Mouse (Mus musculus): Measurements from ENCODE around the gene Elovl5.
A peak's percentile ranks its signal among the peaks of the same experiment; 100 is the strongest.

Elovl5 gene

DNA sequence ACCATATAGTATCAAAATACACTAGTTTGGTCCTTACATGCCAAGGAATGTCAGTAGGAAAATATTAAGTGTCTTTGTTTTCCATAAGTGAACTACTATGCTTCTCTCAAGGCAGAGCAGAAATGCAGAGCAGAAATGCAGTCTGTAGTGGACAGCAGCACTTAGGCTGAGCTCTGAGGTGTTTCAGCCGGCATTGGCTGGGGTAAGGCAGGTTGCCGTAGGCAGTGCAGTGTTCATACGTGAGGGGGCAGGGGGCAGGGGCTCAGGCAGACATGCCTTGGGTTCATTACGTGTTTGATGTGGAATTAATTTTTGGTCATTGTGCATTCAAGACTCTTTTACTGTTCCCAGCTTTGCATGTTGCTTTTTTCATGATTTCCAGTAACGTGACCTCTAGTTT is 12.1 kb downstream of the Elovl5 start:
- DNase-seq, result no peak

DNA sequence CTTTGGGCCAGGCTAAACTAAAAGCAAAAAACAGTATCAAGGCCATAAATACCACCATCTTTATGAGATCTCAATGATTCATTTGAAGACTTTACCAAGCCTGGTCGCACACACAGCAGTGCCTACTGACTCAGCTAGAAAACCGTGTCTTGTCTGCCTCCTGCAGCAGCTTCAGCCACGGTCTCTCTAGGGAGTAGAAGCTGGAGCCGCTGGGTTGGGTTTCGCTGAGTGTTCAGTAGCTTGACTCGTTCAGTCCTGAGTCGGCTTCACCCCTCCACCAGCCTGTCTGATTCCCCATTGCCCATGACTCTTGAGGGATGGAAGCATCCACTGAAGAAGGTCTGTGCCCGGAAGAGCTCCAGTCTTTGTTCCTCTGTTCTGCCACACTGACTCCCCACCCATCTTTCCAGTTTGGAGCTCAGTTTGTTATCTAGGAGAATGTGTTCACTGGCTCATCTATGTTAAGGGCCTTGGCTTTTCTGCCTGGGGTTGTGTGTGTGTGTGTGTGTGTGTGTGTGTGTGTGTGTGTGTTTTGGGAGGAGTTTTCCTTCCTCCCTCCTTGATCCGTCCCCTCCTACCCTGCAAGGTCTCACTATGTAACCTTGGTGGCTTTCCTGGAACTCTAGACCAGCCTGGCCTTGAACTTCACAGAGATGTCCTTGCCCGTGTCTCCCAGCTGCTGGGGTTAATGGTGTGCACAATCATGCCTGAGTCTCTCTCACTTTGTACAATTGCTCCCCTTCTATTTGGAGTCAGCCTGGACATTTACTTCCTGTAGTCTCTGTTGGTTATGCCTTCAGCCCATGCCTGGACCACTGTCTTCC is 13.1 kb downstream of the Elovl5 start:
- DNase-seq, result no peak

DNA sequence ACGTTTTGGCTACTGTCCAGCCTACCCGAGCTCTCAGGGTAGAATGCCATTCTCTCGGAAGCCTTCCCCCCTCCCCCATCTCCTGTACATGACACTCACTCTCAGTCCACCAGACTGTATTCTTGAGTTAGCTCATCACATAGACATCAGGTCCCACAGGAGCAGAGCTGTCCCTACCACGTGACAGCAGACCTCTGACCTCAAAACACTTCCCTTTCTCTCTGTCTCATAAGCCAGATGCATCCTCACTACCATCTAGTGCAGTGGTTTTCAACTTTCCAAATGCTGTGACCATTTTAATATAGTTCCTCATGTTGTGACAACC is 13.7 kb downstream of the Elovl5 start:
- peak; percentile 54 for DNase-seq

DNA sequence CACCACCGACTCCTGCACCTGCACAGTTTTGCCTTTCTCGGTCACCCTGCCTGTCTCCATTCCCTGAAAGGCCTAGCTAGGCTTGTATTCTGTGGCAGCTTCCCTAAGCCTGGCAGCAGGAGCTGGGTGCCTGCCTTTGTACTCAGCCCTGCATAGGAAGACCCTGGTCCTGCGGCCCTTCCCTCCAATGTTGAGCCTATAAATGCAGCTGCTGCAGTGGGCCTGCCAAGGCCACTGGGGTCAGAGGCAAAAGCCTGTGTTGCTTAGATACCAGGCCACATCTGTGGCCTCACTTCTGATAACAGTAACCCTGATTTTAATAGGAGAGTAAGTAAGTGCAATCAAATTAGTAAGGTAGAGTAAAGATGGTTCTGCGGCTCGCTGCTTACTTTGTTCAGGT is 14.6 kb downstream of the Elovl5 start:
- DNase-seq, result no peak

DNA sequence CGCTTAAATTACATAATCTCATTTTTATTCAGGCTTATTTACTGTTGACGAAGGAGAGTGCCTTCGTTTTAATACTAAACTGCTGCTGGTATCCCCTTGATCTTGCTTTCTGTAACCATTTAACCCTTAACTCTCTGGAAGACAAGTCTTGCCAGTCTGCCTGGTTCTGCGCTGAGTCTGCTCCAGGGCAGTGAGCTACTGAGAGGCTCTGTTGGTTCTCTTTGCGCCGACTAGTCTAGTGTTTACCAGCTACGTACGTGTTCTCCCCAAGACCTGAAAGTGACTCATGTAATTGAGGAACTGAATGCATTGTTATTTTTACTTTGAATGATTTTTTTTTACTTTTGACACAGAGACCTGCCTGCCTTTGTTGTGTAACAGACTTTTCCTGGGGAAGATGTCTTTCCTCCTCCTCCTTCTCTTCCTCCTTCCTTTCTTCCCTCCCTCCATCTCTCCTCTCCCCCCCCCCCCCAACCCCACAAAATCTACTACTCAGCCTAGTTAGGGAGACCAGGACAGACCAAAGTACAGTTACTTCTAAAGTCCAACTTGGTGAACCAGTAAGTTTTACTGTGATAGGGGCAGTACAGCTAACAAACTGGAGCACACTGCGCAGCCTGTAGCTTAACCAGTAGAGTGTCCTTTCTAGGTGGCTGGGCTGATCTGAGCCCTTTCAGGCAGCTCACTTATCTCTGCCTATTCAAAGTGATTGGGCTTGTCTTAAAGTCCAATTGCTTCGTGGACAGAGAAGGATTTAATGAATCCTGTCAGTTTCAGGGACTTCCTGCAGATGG is 18.9 kb downstream of the Elovl5 start:
- DNase-seq, result no peak

DNA sequence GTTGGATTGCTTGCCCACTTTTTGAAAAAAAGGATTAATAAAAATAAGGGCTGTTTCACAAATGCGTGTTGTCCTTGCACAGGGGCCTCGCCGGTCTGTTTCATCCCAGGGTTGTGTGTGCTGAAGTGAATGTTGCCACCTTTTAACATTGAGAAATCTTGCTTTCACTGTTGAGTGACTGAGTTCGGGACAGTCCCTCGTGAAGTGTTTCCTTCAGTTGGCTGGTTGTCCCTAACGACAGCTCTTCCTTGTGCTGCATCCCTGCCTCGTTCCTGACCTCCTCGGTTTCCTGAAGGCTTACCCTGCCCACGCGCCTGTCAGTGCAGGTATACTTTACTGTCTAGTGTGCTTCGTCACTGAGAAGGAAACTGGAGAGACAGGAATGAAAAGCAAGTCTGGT is 20.7 kb downstream of the Elovl5 start:
- DNase-seq, result no peak

DNA sequence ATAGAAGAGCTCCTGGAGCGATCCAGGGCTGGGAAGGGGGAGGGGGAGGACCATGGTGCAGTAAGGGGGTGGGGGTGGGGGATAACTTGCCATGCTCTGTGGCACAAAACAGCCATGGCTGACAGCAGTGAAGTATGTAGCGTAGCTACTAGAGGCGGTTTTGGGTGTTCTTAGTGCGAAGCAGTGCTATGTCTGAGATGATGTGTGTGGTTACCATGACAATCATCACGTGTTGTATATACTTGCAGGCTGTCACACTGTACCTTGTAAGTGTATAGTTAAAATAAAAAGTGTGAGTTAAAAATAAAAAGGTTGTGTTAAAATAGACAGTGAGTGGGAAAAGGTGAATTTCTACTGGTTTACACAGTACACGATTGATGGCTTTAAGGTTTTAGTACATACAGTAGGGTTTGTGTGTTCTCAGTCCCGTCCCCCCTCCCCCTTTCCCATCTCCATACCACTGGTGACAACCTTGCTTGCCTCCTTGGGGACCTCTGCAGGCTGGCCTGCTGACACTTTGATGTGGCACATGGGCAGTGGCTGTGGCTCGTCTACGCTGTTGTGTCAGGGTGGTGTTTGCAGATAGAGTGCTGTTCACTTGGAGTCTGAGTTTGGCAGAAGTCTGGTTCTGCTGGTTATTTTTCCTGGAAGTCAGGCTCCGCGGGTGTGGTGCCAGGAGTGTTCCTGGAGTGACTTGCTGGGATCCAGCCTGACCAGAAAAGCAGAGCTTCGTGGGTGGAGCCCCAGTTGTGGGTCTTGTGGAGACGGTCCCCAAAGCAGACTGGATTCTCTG is 21.8 kb downstream of the Elovl5 start:
- no peak for DNase-seq

DNA sequence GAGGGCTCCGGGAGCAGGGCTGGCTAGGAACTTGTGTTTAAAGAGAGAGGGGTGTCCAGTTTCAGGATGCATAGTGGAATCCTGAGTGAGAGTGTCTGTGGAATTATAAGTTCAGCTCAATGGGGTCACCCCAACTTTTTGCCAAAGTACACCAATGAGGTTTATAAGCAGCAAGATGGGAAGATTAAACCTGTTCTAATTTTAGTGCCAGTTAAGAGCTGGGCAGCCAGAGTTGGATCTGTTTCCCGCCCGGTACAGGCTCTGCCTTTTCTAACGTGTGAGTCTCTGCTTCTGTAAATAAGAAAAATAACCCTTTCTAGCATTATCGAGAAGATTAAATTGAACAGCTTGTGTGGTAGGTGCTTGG is 22.4 kb downstream of the Elovl5 start:
- no peak for DNase-seq

DNA sequence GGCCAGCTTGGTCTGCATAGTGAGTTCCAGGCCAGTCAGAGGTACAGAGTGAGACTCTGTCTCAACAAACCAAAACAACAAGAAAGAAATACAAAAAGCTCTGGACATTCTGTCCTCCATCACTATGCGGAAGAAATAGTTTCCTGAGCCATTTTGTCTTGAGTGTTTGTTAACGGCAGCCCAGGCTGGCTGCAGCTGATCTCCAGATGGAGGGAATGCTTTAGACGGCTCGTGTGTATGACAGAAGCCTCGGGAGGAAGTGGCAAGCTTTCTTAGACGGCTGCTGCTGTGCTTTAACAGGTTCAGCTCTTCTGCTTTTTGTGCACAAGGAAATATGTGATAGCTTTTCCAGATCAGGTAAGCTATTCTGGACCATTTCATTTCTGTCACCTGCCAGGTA is 23.9 kb downstream of the Elovl5 start:
- no peak for DNase-seq

DNA sequence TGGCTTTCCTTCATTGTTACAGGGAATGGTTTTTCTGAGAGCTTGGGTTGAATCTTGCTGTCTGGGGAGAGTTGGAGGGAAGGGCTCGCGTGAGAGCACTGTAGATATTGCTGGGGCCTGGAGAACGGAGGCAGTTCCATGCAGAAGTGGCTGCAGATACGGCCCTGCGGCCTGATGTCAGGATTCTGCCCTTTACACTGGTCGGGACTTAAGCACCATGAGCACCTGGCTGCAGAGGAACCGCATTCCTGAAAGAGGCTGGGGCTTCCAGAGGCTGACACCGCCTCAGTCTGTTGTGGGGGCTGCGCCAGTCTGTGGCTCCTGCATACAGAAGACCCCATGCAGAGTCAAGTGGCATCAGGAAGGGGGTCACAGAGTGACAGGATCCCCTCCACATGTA is 24.7 kb downstream of the Elovl5 start:
- DNase-seq, result no peak

DNA sequence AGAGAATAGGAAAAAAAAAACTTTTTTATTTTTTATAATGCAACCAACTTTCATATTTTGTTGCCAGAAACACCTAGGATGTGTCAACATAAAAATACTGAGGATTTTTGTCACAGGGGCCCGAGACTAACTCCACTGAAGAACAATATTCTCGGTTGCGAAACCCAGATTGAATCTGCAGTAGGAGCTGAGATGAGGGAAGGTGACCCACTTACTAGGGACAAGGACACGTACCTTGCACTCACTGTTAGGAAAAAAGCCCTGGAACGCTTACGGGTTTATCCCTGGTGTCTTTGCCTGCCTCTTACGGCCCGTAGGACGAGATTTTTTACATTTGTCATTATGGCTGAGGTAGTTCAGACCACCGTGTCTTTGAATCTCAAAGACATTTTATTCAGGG is 25.2 kb downstream of the Elovl5 start:
- no peak for DNase-seq

DNA sequence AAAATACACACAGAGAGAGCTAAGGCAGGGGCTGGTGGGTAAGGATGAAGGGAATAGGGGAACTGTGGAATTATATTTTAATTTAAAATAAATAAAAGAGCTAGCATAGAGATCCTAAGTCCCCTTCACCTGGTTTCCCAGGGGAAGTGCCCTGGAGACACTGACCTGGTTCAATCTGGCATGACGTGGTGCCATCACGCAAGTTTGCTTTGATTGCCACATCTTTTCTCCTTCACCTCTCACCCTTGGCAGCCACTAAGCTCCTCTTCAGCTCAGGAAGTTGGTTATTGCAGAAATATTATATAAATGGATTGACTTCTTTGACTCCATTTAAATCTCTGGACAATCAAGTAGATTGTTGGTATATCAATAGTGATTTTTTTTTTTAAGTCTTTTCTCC is 26.2 kb downstream of the Elovl5 start:
- DNase-seq, result no peak

DNA sequence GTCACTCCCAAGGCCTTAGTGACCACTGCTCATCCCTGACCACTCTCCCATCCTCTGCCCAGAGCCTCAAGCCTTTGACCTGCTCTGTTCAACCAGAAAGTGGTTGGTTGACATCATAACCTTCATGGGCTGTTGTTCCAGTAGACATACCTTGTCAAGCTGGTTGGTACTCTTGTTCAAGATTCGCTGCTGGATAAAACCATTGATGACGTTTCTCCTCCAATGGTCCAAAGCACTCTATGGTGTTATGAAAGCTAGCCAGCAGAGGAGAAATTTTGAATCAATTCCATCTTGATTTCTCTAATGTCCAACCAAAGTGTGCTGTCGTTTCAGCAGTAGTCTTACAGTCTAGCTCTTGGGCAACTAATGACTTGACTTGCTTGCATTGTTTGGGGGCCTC is 27.0 kb downstream of the Elovl5 start:
- DNase-seq, result no peak

DNA sequence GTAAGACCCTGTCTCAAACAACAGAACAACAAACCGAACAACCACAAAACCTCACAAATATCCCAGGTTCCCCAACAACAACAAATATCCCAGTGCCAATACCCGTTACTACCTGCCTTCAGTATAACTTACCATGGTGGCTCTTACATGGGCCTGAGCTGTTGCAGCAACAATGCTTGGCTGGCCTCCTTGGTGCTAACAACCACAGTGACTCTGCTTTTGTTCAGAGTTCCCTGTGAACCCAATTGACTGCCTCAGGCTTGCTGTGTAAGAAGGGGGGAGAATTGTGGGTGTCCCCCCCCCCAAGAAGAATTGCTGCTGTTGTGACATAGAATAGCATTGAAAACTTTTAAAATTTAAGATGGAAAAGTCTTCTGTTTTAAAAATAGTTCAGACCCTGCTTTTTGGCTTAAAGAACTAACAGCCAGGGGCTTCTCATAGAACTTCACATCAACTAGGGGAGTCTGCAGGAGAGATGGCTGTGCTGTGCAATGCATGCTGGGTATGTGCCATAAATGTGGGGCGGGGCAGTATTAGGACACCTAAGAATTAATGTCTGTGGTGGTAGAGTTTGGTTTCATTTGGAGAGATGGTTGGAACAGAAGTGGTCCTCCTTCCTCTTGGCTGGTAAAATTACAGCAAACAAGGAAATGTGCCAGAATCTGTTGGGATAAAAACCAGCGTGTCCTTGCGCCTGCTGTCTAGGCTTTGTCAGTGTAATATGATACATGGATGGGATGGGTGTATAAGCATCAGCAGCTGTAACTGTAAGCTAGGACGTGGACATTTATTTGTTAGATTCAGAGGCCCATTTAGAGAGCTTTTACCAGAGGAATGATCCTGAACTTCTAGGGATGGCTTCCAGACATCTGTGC is 28.9 kb downstream of the Elovl5 start:
- DNase-seq, result no peak

DNA sequence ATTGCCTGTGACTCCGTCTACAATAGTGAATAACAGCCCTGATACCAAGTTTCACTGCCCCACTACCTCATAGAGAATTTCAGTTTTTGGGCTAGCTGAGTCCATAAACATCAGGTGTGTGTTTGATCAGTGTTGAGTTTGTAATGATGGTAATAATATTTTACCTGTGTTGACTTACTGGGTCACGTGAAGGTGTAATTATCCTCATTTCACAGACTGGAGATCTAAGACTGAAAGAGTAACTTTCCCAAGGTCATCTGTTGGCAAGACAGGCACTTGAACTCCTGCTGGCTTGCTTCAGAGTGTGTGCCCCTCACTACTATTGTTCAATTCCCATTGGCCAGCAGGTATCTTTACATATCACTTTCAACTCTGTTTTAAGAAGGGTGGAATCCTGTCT is 31.1 kb downstream of the Elovl5 start:
- DNase-seq, result no peak

DNA sequence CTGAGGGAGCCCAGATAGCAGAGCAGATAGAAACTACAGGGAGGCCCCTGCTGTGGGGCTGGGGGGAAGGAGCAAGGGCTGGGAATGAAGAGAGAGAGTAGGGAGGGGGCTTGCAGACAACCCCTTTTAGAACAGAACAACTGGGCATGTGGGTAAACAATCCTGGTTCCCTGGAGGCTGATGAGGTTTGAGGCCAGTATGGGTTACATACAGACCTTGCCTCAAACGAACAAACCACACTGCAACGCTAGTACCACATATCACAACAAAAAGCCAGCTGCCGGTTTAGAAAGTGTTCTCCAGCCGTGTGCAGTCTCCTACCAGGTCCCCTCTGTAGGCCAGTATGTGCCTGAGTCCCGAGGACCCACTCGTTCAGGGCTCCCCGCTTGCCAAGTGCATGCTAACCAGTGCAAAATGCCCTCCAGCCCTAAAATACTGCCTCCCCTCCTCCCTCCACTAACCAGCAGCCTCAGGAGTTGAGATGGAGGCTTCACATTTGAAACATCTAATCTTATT is 32.6 kb downstream of the Elovl5 start:
- DNase-seq, result no peak

DNA sequence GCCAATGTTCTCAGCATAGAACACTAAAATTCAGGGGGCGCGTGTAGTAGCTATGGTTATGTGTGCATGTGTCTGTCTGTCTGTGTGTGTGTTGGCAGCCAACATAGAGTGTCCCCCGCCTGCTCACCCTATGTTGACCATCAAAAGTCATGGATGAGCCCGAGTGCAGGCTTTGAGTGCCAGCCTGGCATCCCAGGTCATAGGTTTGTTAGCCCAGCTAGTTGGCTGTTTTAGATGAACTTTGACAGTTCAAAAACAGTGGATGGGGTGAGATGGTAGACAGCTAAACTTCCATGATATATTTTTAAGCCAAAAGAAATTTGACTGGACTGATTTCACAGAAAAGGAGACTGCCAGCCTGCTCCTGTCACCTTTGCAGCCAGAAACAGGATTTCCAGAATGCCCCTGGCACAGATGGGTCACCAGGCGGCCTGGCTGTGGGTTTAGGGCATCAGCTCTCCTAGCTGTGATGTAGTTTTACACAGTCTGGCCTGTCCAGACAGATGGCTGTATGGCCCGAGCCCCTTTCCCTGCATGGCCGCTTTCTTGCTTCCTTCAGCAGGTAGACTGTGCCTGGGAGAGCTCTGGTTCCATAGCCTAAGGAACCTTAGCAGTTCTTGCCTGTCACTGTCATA is 33.8 kb downstream of the Elovl5 start:
- DNase-seq, result no peak

DNA sequence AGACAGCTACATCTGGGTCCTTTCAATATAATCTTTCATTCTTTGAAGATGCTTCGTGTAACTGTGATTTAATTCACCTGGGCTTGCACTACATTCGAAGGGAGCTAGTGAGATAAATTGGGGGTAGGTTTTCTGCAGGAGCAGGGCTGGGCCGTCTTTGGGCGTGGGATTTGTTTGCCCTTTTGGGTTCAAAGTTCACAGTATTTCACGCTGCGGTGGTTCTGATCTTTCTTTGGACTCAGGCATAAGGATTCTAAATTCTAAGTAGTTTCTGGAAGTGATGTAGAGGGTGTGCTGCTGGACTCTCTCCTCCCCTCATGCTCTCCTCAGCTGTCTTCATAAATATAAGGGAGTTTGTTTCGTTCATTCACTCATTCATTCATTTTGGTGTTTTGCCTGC is 34.8 kb downstream of the Elovl5 start:
- DNase-seq, result no peak

DNA sequence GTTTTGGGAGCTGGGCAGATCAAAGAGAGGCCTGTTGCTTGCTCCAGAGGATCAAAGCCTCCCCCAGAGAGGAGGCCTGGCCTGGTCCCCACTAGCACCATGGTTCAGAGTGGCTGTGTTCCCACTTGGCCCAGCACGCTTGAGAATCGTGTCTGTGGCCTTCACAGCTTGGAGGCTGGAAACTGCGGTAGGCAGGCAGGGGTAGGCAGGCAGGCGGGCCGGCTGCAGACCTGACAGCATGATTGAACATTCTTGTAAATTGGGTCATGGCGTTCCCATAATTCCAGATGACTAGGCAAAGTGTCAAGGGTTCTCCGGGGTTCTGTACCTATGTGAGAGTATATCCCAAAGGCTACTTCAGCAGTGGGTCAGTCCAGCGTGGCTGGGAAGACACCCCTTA is 35.9 kb downstream of the Elovl5 start:
- peak; percentile 71 for DNase-seq

DNA sequence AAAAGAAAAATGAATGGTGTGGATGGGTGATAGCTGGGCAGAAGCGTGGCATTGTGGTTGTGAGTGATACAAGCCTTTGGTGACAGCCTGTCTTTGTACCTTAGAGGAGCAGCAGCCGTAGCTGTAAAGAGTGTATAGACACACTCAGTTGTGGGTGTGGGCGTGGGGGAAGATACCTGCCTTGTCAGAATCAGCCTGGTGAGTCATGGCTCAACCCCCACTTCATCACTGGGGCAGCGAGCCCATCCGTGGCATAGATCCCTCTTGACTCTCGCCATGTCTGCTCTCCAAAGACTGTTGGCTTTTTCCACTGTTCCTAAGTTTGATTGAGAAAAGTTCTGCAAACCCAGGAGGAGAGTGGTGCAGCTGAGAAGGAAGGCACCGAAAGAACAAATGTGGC is 37.3 kb downstream of the Elovl5 start:
- no peak for DNase-seq

DNA sequence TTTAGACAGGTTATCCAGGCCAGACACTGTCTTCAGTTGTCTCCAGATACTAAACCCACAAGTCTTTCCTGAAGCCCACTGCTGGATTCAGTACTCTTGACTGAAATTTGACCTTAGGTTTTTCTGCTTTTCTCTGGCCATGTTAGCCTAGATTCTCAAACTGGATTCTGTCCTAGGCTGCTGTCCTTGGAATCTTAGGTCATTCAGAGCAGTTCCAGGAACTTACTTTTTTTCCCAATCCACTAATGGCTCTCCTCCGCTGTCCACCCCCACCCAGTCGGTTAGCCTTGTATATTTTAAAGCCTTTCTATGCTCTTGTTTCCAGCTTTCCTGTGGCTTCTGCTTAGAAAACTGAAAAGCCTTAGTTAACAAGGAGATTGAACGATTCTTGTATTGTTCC is 37.8 kb downstream of the Elovl5 start:
- DNase-seq, result no peak

DNA sequence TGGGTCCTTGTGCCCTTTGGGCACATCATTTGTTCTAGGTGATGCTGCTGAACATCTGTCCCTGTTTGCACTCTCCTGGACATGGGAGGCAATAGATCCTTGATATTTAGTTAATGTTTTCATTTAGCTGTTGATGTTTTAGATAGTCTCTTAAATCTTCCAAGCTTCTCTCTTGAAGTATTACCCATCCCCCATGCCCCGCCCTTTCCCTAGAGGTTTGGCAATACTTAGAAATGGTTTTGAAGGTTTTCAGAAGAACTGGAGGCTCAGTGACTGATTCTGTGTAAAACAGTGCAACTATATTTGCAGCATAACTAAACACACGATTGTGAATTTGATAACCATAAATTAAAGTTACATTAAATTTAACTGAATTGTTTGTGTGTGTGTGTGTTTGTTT is 38.3 kb downstream of the Elovl5 start:
- no peak for DNase-seq
